Mouse (Mus musculus) stomach, postnatal 0 days (tissue): Measurements from ENCODE around the gene Vrk3.

Experiments used
- CTCF ChIP-seq: IDR thresholded peaks from 2 replicates; pipeline ENCODE4 v1.5.1; 2016; ENCODE audit warnings: antibody characterized with exemption, low read depth, mild to moderate bottlenecking, moderate library complexity
- EP300 ChIP-seq: optimal IDR thresholded peaks from 2 replicates; pipeline ENCODE3; 2016; ENCODE audit warnings: antibody characterized with exemption

GRCm38 (mm10) chr7:44810819-44811557 lies 62.8 kb downstream of the Vrk3 start:
- no peak for TF ChIP-seq EP300
- TF ChIP-seq CTCF: no peak
